Mouse (Mus musculus) midbrain, embryonic 14.5 days (tissue): Measurements from ENCODE around the gene Hist1h3d. TPM values are rescaled to one million over a fixed set of nuclear protein-coding genes. Genes with fewer than 3 reads are reported as not detected.
"Not testable (repeated sequence)": the region's sequence is repeated elsewhere in the genome, so short reads cannot be mapped to it uniquely, and the experiment has no call there.

Experiments
- ATAC-seq: fragments of 200-750 bp; cut with Nextera tagmentation; 2 replicates; pipeline ENCODE4 v1.8.0; 2017; ENCODE audit warnings: moderate number of reproducible peaks, moderate library complexity; ENCODE audit not compliant: low FRiP score, low TSS enrichment
- DNase-seq: peaks from one replicate; pipeline ENCODE4 v3.0.0-alpha.2; 2015
- H3K27ac ChIP-seq: fragments of 300-500 bp; sonication (generic); replicated peaks from 2 replicates; pipeline ENCODE4 v1.5.1; 2014; ENCODE audit warnings: mild to moderate bottlenecking, low read depth, low read length, moderate library complexity
- H3K27me3 ChIP-seq: fragments of 300-500 bp; sonication (generic); 2 replicates; pipeline ENCODE4 v1.6.1; 2014; ENCODE audit warnings: low read length, control low read depth, mixed read lengths; ENCODE audit not compliant: control insufficient read depth, insufficient read depth
- H3K36me3 ChIP-seq: fragments of 300-500 bp; sonication (generic); 2 replicates; pipeline ENCODE4 v1.6.1; 2014; ENCODE audit warnings: low read length, control low read depth; ENCODE audit not compliant: control insufficient read depth, insufficient read depth
- H3K4me1 ChIP-seq: fragments of 300-500 bp; sonication (generic); 2 replicates; pipeline ENCODE4 v1.6.1; 2014; ENCODE audit warnings: mild to moderate bottlenecking, antibody characterized with exemption, low read length, control low read depth; ENCODE audit not compliant: control insufficient read depth, insufficient read depth
- H3K4me2 ChIP-seq: fragments of 300-500 bp; sonication (generic); 2 replicates; pipeline ENCODE4 v1.6.1; 2014; ENCODE audit warnings: mild to moderate bottlenecking, low read length, moderate library complexity
- H3K4me3 ChIP-seq: fragments of 300-500 bp; sonication (generic); replicated peaks from 2 replicates; pipeline ENCODE4 v1.5.1; 2014; ENCODE audit warnings: low read depth, low read length
- H3K9ac ChIP-seq: fragments of 300-500 bp; sonication (generic); replicated peaks from 2 replicates; pipeline ENCODE4 v1.6.1; 2014; ENCODE audit warnings: mild to moderate bottlenecking, low read length, moderate library complexity
- H3K9me3 ChIP-seq: fragments of 300-500 bp; sonication (generic); 2 replicates; pipeline ENCODE4 v1.6.1; 2016; ENCODE audit warnings: low read length, control low read depth, mixed read lengths; ENCODE audit not compliant: control insufficient read depth
- WGBS: fragments of 180-500 bp; shearing (Covaris S2); extraction: QIAGEN DNeasy Blood & Tissue Kit; methylation state at CpG from one replicate; pipeline ENCODE4 v1.1.7; 2014; 5-methylcytosine and 5-hydroxymethylcytosine counted together
- polyA plus RNA-seq: library from polyadenylated mRNA; unstranded; fragments of >200 nt; fragmentation: Nextera tagmentation; extraction: Ambion mirVana; gene quantifications from 2 replicates; pipeline ENCODE4 v1.2.1, GENCODE M21; 2014

The Hist1h3d gene
- polyA plus RNA-seq, 1 experiment from 2014 or later, result 1.6 TPM

- Histone ChIP-seq H3K4me3 (peak overlapping the region; percentile 33), H3K9ac (peak overlapping the region; percentile 46; the same call in 1 of the 2 replicates), H3K27ac (peak overlapping the region; percentile 89), H3K9me3 (no peaks in the 10 kb centered on the region), H3K4me1 (peaks cover 35% of the 10 kb centered on the region), H3K36me3 (no peaks in the 10 kb centered on the region), H3K4me2 (peak overlapping the region; percentile 59), H3K27me3 (no peaks in the 10 kb centered on the region)
- WGBS, result 38% methylated on average over 2 of the region's 2 CpGs
- no peak for DNase-seq
- no peak for ATAC-seq
Observed at GRCm38 (mm10) chr13:23572218-23573033, 3.1 kb upstream of the Hist1h3d start.

- H3K27me3 ChIP-seq, H3K36me3 ChIP-seq, ATAC-seq, H3K9me3 ChIP-seq, H3K9ac ChIP-seq, DNase-seq: not testable (repeated sequence)
- Histone ChIP-seq H3K4me1 (peaks cover 35% of the 10 kb centered on the region), H3K4me2 (peak overlapping the region; percentile 59), H3K27ac (0 out of 2 replicates have a peak overlapping the region, but pooled peaks have one; percentile 37), H3K4me3 (peak overlapping the region; percentile 33)
- 8% methylated on average over 17 of the region's 20 CpGs for WGBS
Observed at GRCm38 (mm10) chr13:23573034-23573897, 2.3 kb upstream of the Hist1h3d start.

- ATAC-seq (peak; percentile 91), DNase-seq (peak; percentile 98)
- H3K9me3 ChIP-seq, H3K27me3 ChIP-seq, H3K9ac ChIP-seq, H3K36me3 ChIP-seq: not testable (repeated sequence)
- Histone ChIP-seq H3K4me3 (peak within 1 kb of the TSS; percentile 36), H3K27ac (peak within 1 kb of the TSS; percentile 76), H3K4me2 (peak within 1 kb of the TSS; percentile 59), H3K4me1 (peaks cover 35% of the 10 kb centered on the region)
- under 1% methylated on average over 33 of the region's 42 CpGs for WGBS
Observed at GRCm38 (mm10) chr13:23573898-23574524, 1.6 kb upstream of the Hist1h3d start, which contains the start of the genes Hist1h2bf and Hist1h2ad. TSS of gene Hist1h2bf (minus strand) at chr13:23574196. TSS of gene Hist1h2ad (plus strand) at chr13:23574381.

- Histone ChIP-seq H3K4me1 (peaks cover 35% of the 10 kb centered on the region), H3K4me2 (peak overlapping the region; percentile 59), H3K27ac (peak overlapping the region; percentile 76), H3K4me3 (peak overlapping the region; percentile 36)
- H3K9ac ChIP-seq, H3K9me3 ChIP-seq, H3K27me3 ChIP-seq, H3K36me3 ChIP-seq: not testable (repeated sequence)
- DNase-seq (peak; percentile 37), ATAC-seq (0 out of 2 replicates have a peak, but pooled peaks have one; percentile 0)
- 0% methylated on average over 5 of the region's 39 CpGs for WGBS
Observed at GRCm38 (mm10) chr13:23574546-23575170, 905 bp upstream of the Hist1h3d start.

- Histone ChIP-seq H3K4me3 (peak overlapping the region; percentile 36), H3K4me2 (peak overlapping the region; percentile 59), H3K4me1 (peaks cover 30% of the 10 kb centered on the region), H3K27ac (peak overlapping the region; percentile 68), H3K9ac (peak overlapping the region; percentile 30; the same call in 1 of the 2 replicates)
- not testable (repeated sequence) for DNase-seq, ATAC-seq, H3K36me3 ChIP-seq, H3K9me3 ChIP-seq, H3K27me3 ChIP-seq
- 0% methylated on average over 10 of the region's 40 CpGs for WGBS
Observed at GRCm38 (mm10) chr13:23575864-23576313, 326 bp downstream of the Hist1h3d start.

GRCm38 (mm10) chr13:23576351-23576881 is 853 bp downstream of the Hist1h3d start:
- Histone ChIP-seq H3K9me3 (no peaks in the 10 kb centered on the region), H3K36me3 (no peaks in the 10 kb centered on the region), H3K4me1 (peaks cover 30% of the 10 kb centered on the region), H3K9ac (peak overlapping the region; percentile 30; the same call in 1 of the 2 replicates), H3K27ac (peak overlapping the region; percentile 49; the same call in 1 of the 2 replicates), H3K4me2 (peak overlapping the region; percentile 59), H3K27me3 (no peaks in the 10 kb centered on the region), H3K4me3 (peak overlapping the region; percentile 36)
- 2% methylated on average over 7 of the region's 7 CpGs for WGBS
- no peak for DNase-seq
- ATAC-seq, result no peak

GRCm38 (mm10) chr13:23576906-23577639 is 1.5 kb downstream of the Hist1h3d start:
- Histone ChIP-seq H3K9ac (peak overlapping the region; percentile 30; the same call in 1 of the 2 replicates), H3K27me3 (no peaks in the 10 kb centered on the region), H3K4me2 (peak overlapping the region; percentile 59), H3K27ac (no peak overlapping the region), H3K9me3 (no peaks in the 10 kb centered on the region), H3K36me3 (no peaks in the 10 kb centered on the region), H3K4me1 (peaks cover 31% of the 10 kb centered on the region), H3K4me3 (peak overlapping the region; percentile 36; the same call in 1 of the 2 replicates)
- DNase-seq, result no peak
- ATAC-seq, result no peak
- WGBS, result 46% methylated on average over 6 of the region's 6 CpGs
